Mouse (Mus musculus): ENCODE measurements at regions not wholly inside any gene's neighbourhood (a gene's known extent, or its start where the extent isn't known, plus 50 kb on each side); places are given as distances from the start of the nearest gene placed in this dataset.

- DNase-seq (ENCODE audit: low spot score) (no peak), ATAC-seq (ENCODE audit: insufficient read depth, low FRiP score, low TSS enrichment) (no peak)
- Histone ChIP-seq H3K9ac (ENCODE audit: low read length) (no peak overlapping the region), H3K36me3 (ENCODE audit: control insufficient read depth, insufficient read depth, low read length) (no peaks in the 10 kb centered on the region), H3K4me3 (ENCODE audit: low read depth, low read length) (no peak overlapping the region), H3K4me2 (ENCODE audit: low read depth) (no peak overlapping the region), H3K27ac (ENCODE audit: low read depth, low read length) (no peak overlapping the region), H3K9me3 (ENCODE audit: control insufficient read depth, low read length) (no peaks in the 10 kb centered on the region), H3K27me3 (ENCODE audit: control insufficient read depth, insufficient read depth, low read length) (no peaks in the 10 kb centered on the region), H3K4me1 (ENCODE audit: control insufficient read depth, insufficient read depth, low read length) (no peaks in the 10 kb centered on the region)
- WGBS: 73% methylated on average over 3 of the region's 3 CpGs
Measured at GRCm38 (mm10) chr7:75923951-75924467, 75.9 kb downstream of the Klhl25 start.

DNA sequence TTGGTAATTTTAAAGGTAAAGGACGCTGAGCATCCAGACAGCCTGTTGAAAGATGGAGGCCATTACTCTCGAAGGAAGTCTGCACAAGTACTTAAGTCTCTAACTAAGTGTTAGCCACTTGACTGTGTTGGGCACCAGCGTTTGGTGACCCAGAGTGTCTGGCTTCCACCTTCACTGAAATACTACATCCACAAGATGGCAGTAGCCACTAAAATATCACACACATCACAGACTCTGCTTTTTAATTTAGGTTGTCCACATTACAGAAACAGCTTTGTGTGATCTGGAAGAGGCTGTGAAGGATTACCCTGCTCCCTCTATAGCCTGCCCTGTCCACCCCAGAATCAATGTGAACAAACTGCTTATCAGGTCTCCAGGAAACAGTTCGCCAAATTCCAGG lies 79.4 kb downstream of the Klhl25 start:
- no peaks in the 10 kb centered on the region for H3K9me3 ChIP-seq (ENCODE audit: control insufficient read depth, low read length)
- no peaks in the 10 kb centered on the region for H3K36me3 ChIP-seq (ENCODE audit: control insufficient read depth, insufficient read depth, low read length)
- no peak overlapping the region for H3K4me2 ChIP-seq (ENCODE audit: low read depth)
- 35% methylated on average over 4 of the region's 4 CpGs for WGBS
- no peak overlapping the region for H3K9ac ChIP-seq (ENCODE audit: low read length)
- H3K4me3 ChIP-seq (ENCODE audit: low read depth, low read length): no peak overlapping the region
- no peaks in the 10 kb centered on the region for H3K4me1 ChIP-seq (ENCODE audit: control insufficient read depth, insufficient read depth, low read length)
- ATAC-seq (ENCODE audit: insufficient read depth, low FRiP score, low TSS enrichment): peak; percentile 80
- DNase-seq (ENCODE audit: low spot score): peak; percentile 50
- H3K27me3 ChIP-seq (ENCODE audit: control insufficient read depth, insufficient read depth, low read length): no peaks in the 10 kb centered on the region
- no peak overlapping the region for H3K27ac ChIP-seq (ENCODE audit: low read depth, low read length)

GRCm38 (mm10) chr7:75943844-75944243 lies 95.7 kb downstream of the Klhl25 start:
- WGBS: 36% methylated on average over 3 of the region's 3 CpGs
- ATAC-seq (ENCODE audit: insufficient read depth, low FRiP score, low TSS enrichment) (peak; percentile 60; the same call in 1 of the 2 replicates), DNase-seq (ENCODE audit: low spot score) (peak; percentile 14)
- 0 out of 2 replicates have a peak, but pooled peaks cover 3% of the 10 kb centered on the region for H3K4me1 ChIP-seq (ENCODE audit: control insufficient read depth, insufficient read depth, low read length)
- H3K9me3 ChIP-seq (ENCODE audit: control insufficient read depth, low read length): no peaks in the 10 kb centered on the region
- H3K9ac ChIP-seq (ENCODE audit: low read length): no peak overlapping the region
- H3K27ac ChIP-seq (ENCODE audit: low read depth, low read length): no peak overlapping the region
- H3K4me2 ChIP-seq (ENCODE audit: low read depth): no peak overlapping the region
- no peaks in the 10 kb centered on the region for H3K36me3 ChIP-seq (ENCODE audit: control insufficient read depth, insufficient read depth, low read length)
- no peak overlapping the region for H3K4me3 ChIP-seq (ENCODE audit: low read depth, low read length)
- no peaks in the 10 kb centered on the region for H3K27me3 ChIP-seq (ENCODE audit: control insufficient read depth, insufficient read depth, low read length)

- no peak for DNase-seq (ENCODE audit: low spot score)
- H3K4me1 ChIP-seq (ENCODE audit: control insufficient read depth, insufficient read depth, low read length): no peaks in the 10 kb centered on the region
- H3K9me3 ChIP-seq (ENCODE audit: control insufficient read depth, low read length): no peaks in the 10 kb centered on the region
- no peaks in the 10 kb centered on the region for H3K27me3 ChIP-seq (ENCODE audit: control insufficient read depth, insufficient read depth, low read length)
- H3K36me3 ChIP-seq (ENCODE audit: control insufficient read depth, insufficient read depth, low read length): no peaks in the 10 kb centered on the region
- H3K27ac ChIP-seq (ENCODE audit: low read depth, low read length): no peak overlapping the region
- no peak overlapping the region for H3K4me2 ChIP-seq (ENCODE audit: low read depth)
- no peak for ATAC-seq (ENCODE audit: insufficient read depth, low FRiP score, low TSS enrichment)
- H3K4me3 ChIP-seq (ENCODE audit: low read depth, low read length): no peak overlapping the region
- H3K9ac ChIP-seq (ENCODE audit: low read length): no peak overlapping the region
- WGBS: 82% methylated on average over 9 of the region's 9 CpGs
Measured at GRCm38 (mm10) chr7:75955671-75956070, 107.6 kb downstream of the Klhl25 start.

- Histone ChIP-seq H3K4me2 (ENCODE audit: low read depth) (no peak overlapping the region), H3K4me1 (ENCODE audit: control insufficient read depth, insufficient read depth, low read length) (no peaks in the 10 kb centered on the region), H3K9ac (ENCODE audit: low read length) (no peak overlapping the region), H3K9me3 (ENCODE audit: control insufficient read depth, low read length) (no peaks in the 10 kb centered on the region), H3K4me3 (ENCODE audit: low read depth, low read length) (no peak overlapping the region), H3K36me3 (ENCODE audit: control insufficient read depth, insufficient read depth, low read length) (no peaks in the 10 kb centered on the region), H3K27me3 (ENCODE audit: control insufficient read depth, insufficient read depth, low read length) (no peaks in the 10 kb centered on the region), H3K27ac (ENCODE audit: low read depth, low read length) (no peak overlapping the region)
- 84% methylated on average over 5 of the region's 5 CpGs for WGBS
- no peak for DNase-seq (ENCODE audit: low spot score)
- no peak for ATAC-seq (ENCODE audit: insufficient read depth, low FRiP score, low TSS enrichment)
Measured at GRCm38 (mm10) chr7:75957366-75957765, 109.3 kb downstream of the Klhl25 start.

DNA sequence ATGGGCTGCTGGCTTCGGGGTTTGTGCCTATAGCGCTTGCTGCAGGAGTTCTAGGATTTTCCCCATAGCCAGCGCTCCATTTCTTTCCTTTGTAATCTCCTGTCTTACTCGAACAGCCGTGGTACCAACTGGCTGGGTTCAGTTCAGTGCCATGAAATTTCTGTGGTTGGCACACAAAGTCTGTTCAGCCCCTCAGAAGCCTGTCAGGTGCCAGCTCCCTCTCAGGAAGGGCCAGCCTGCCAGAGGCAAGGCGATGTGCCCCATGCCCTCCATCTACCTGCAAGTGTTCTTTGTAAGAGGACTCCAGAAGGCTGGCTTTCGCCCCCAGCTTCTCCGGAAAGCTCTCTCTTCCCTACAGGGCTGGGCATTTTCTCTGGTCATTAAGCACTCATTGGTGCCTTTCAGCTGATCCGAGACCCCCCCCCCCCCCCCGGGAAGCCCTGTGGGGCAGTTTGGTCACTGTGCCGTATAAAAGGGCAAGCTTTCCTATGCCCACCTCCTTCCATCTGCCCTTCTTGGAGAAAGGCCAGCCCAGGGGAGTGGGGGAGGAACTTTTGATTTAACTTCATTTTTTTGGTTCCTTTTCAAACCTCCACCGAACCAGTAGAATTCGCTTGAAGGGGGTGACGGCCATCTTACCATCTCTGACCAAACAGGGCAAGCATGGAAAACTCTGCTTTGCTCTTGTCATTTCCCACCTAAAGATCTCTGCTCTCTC lies 112.0 kb downstream of the Klhl25 start:
- H3K36me3 ChIP-seq (ENCODE audit: control insufficient read depth, insufficient read depth, low read length): no peaks in the 10 kb centered on the region
- DNase-seq (ENCODE audit: low spot score) (no peak), ATAC-seq (ENCODE audit: insufficient read depth, low FRiP score, low TSS enrichment) (no peak)
- WGBS: 91% methylated on average over 14 of the region's 14 CpGs
- no peak overlapping the region for H3K4me3 ChIP-seq (ENCODE audit: low read depth, low read length)
- no peak overlapping the region for H3K9ac ChIP-seq (ENCODE audit: low read length)
- H3K27ac ChIP-seq (ENCODE audit: low read depth, low read length): no peak overlapping the region
- H3K9me3 ChIP-seq (ENCODE audit: control insufficient read depth, low read length): no peaks in the 10 kb centered on the region
- H3K4me1 ChIP-seq (ENCODE audit: control insufficient read depth, insufficient read depth, low read length): no peaks in the 10 kb centered on the region
- no peak overlapping the region for H3K4me2 ChIP-seq (ENCODE audit: low read depth)
- H3K27me3 ChIP-seq (ENCODE audit: control insufficient read depth, insufficient read depth, low read length): no peaks in the 10 kb centered on the region

DNA sequence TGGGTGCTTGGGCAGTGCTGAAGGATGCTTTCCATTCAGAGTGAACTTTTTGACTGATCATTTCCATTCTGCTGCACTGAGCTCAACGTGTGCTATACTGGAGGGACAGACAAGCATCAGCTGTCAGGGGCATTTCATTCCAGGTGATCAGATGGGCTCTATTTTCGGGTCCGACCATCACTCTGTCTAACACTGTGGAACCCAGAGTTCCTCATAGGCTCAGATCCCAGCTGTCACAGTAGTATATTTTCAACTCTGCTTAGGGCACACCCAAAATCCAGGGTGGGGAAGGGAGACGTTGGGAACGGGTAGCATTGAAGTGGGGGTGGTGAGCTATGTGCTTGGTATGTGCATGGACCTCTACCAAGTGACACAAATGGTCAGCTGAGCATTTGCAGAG lies 120.1 kb downstream of the Klhl25 start:
- WGBS: 88% methylated on average over 5 of the region's 5 CpGs
- no peak for ATAC-seq (ENCODE audit: insufficient read depth, low FRiP score, low TSS enrichment)
- no peaks in the 10 kb centered on the region for H3K36me3 ChIP-seq (ENCODE audit: control insufficient read depth, insufficient read depth, low read length)

GRCm38 (mm10) chr7:75970914-75971313 lies 122.8 kb downstream of the Klhl25 start:
- no peaks in the 10 kb centered on the region for H3K4me1 ChIP-seq (ENCODE audit: control insufficient read depth, insufficient read depth, low read length)
- H3K9ac ChIP-seq (ENCODE audit: low read length): no peak overlapping the region
- no peaks in the 10 kb centered on the region for H3K9me3 ChIP-seq (ENCODE audit: control insufficient read depth, low read length)
- no peaks in the 10 kb centered on the region for H3K27me3 ChIP-seq (ENCODE audit: control insufficient read depth, insufficient read depth, low read length)
- H3K4me2 ChIP-seq (ENCODE audit: low read depth): no peak overlapping the region
- no peaks in the 10 kb centered on the region for H3K36me3 ChIP-seq (ENCODE audit: control insufficient read depth, insufficient read depth, low read length)
- 89% methylated on average over 7 of the region's 7 CpGs for WGBS
- H3K4me3 ChIP-seq (ENCODE audit: low read depth, low read length): no peak overlapping the region
- H3K27ac ChIP-seq (ENCODE audit: low read depth, low read length): no peak overlapping the region
- DNase-seq (ENCODE audit: low spot score): no peak
- no peak for ATAC-seq (ENCODE audit: insufficient read depth, low FRiP score, low TSS enrichment)

More for the DNA sequence above, 120.1 kb downstream of the Klhl25 start:
- H3K4me3 ChIP-seq (ENCODE audit: low read depth, low read length): no peak overlapping the region
- H3K4me1 ChIP-seq (ENCODE audit: control insufficient read depth, insufficient read depth, low read length): no peaks in the 10 kb centered on the region
- no peak overlapping the region for H3K4me2 ChIP-seq (ENCODE audit: low read depth)
- no peaks in the 10 kb centered on the region for H3K27me3 ChIP-seq (ENCODE audit: control insufficient read depth, insufficient read depth, low read length)
- no peak for DNase-seq (ENCODE audit: low spot score)
- H3K9ac ChIP-seq (ENCODE audit: low read length): no peak overlapping the region
- H3K27ac ChIP-seq (ENCODE audit: low read depth, low read length): no peak overlapping the region
- no peaks in the 10 kb centered on the region for H3K9me3 ChIP-seq (ENCODE audit: control insufficient read depth, low read length)

DNA sequence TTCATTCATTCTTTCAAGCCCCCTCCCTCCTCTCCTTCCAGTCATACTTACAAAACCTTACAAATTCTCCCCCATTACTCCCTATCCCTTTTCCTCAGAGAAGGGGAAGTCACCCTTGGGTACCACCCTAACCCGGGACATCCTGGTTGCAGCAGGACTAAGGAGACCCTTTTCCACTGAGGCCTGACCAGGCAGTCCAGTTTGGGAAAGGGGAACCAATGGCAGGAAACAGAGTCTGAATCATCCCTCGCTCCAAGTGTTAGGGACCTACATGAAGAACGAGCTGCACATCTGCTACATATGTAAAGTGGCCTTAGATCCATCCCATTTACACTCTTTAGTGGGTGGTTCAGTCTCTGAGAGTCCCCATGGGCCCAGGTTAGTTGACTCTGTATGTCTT lies 123.6 kb downstream of the Klhl25 start:
- no peak for ATAC-seq (ENCODE audit: insufficient read depth, low FRiP score, low TSS enrichment)
- no peak overlapping the region for H3K9ac ChIP-seq (ENCODE audit: low read length)
- DNase-seq (ENCODE audit: low spot score): no peak
- no peaks in the 10 kb centered on the region for H3K9me3 ChIP-seq (ENCODE audit: control insufficient read depth, low read length)
- H3K4me3 ChIP-seq (ENCODE audit: low read depth, low read length): no peak overlapping the region
- 94% methylated on average over 3 of the region's 3 CpGs for WGBS
- H3K4me1 ChIP-seq (ENCODE audit: control insufficient read depth, insufficient read depth, low read length): no peaks in the 10 kb centered on the region
- H3K36me3 ChIP-seq (ENCODE audit: control insufficient read depth, insufficient read depth, low read length): no peaks in the 10 kb centered on the region
- H3K4me2 ChIP-seq (ENCODE audit: low read depth): no peak overlapping the region
- H3K27ac ChIP-seq (ENCODE audit: low read depth, low read length): no peak overlapping the region
- no peaks in the 10 kb centered on the region for H3K27me3 ChIP-seq (ENCODE audit: control insufficient read depth, insufficient read depth, low read length)

Measured in neural tube, embryonic 11.5 days (tissue).